Mouse (Mus musculus) kidney, embryonic 16.5 days (tissue): ENCODE data around the gene Slco1a4. TPM values are rescaled to one million over a fixed set of nuclear protein-coding genes. Genes with fewer than 3 reads are reported as not detected.
A peak's percentile ranks its signal among the peaks of the same experiment; 100 is the strongest.

Source experiments
- ATAC-seq: fragments of 200-750 bp; cut with Nextera tagmentation; 2 replicates; pipeline ENCODE4 v1.8.0; 2017; ENCODE audit warnings: moderate TSS enrichment; ENCODE audit not compliant: low FRiP score, low TSS enrichment
- H3K27ac ChIP-seq: fragments of 300-500 bp; sonication (generic); 2 replicates; pipeline ENCODE4 v1.5.1; 2014; ENCODE audit warnings: low read length
- H3K27me3 ChIP-seq: fragments of 300-500 bp; sonication (generic); 2 replicates; pipeline ENCODE4 v1.6.1; 2014; ENCODE audit warnings: low read length, control low read depth, mixed read lengths; ENCODE audit not compliant: insufficient read depth
- H3K36me3 ChIP-seq: fragments of 300-500 bp; sonication (generic); 2 replicates; pipeline ENCODE4 v1.6.1; 2014; ENCODE audit warnings: low read length, control low read depth, mixed read lengths; ENCODE audit not compliant: insufficient read depth
- H3K4me1 ChIP-seq: fragments of 300-500 bp; sonication (generic); 2 replicates; pipeline ENCODE4 v1.6.1; 2014; ENCODE audit warnings: low read length, control low read depth, mixed read lengths; ENCODE audit not compliant: insufficient read depth
- H3K4me2 ChIP-seq: fragments of 300-500 bp; sonication (generic); replicated peaks from 2 replicates; pipeline ENCODE4 v1.6.1; 2014; ENCODE audit warnings: low read depth, low read length
- H3K4me3 ChIP-seq: fragments of 300-500 bp; sonication (generic); 2 replicates; pipeline ENCODE4 v1.5.1; 2014; ENCODE audit warnings: mild to moderate bottlenecking, low read length
- H3K9ac ChIP-seq: fragments of 300-500 bp; sonication (generic); replicated peaks from 2 replicates; pipeline ENCODE4 v1.6.1; 2014; ENCODE audit warnings: low read length
- H3K9me3 ChIP-seq: fragments of 300-500 bp; sonication (generic); 2 replicates; pipeline ENCODE4 v1.6.1; 2016; ENCODE audit warnings: low read length, control low read depth
- WGBS: fragments of 180-500 bp; shearing (Covaris S2); extraction: QIAGEN DNeasy Blood & Tissue Kit; methylation state at CpG from one replicate; pipeline ENCODE4 v1.1.7; 2014; 5-methylcytosine and 5-hydroxymethylcytosine counted together
- polyA plus RNA-seq: library from polyadenylated mRNA; unstranded; fragments of >200 nt; fragmentation: Nextera tagmentation; extraction: Ambion mirVana; gene quantifications from 2 replicates; pipeline ENCODE4 v1.2.1, GENCODE M21; 2015

Slco1a4 gene
- polyA plus RNA-seq, 1 experiment from 2014 or later = 5.1 TPM

DNA sequence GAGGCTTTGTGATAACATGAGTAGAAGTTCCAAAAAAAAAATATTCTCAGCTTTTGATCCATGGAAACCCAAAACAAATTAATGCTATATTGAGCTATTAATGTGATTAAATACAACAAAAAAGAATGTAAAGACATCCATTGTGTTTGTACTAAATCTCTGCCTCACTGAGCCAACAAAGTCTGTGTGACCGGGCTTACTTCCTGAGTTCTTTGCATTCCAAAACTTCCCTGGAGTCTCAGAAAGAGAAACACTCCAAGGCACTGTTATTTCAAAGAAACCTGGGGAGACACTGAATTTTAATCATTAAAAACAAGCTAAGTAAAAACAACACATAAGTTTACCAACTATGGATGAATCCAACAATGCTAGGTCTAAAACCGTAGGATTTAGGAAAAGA lies 2.4 kb downstream of the Slco1a4 start:
- no peaks in the 10 kb centered on the region for H3K27me3 ChIP-seq
- no peak overlapping the region for H3K27ac ChIP-seq
- ATAC-seq = no peak
- H3K4me2 ChIP-seq = no peak overlapping the region
- no peak overlapping the region for H3K4me3 ChIP-seq
- H3K9me3 ChIP-seq = no peaks in the 10 kb centered on the region
- H3K9ac ChIP-seq = no peak overlapping the region
- no peaks in the 10 kb centered on the region for H3K36me3 ChIP-seq
- 40% methylated on average over 2 of the region's 2 CpGs for WGBS
- peaks cover 3% of the 10 kb centered on the region; the same call in 1 of the 2 replicates for H3K4me1 ChIP-seq

- peak; percentile 67 for ATAC-seq
- no peak overlapping the region for H3K9ac ChIP-seq
- no peaks in the 10 kb centered on the region for H3K27me3 ChIP-seq
- H3K27ac ChIP-seq = peak overlapping the region; percentile 55
- peaks cover 7% of the 10 kb centered on the region; the same call in 1 of the 2 replicates for H3K9me3 ChIP-seq
- no peak overlapping the region for H3K4me3 ChIP-seq
- WGBS = 8% methylated on average over 4 of the region's 4 CpGs
- no peaks in the 10 kb centered on the region for H3K36me3 ChIP-seq
- peaks cover 3% of the 10 kb centered on the region; the same call in 1 of the 2 replicates for H3K4me1 ChIP-seq
- no peak overlapping the region for H3K4me2 ChIP-seq
These were observed 6.9 kb downstream of the Slco1a4 start for GRCm38 (mm10) chr6:141849051-141849450.

GRCm38 (mm10) chr6:141797837-141798236 lies 58.2 kb downstream of the Slco1a4 start:
- no peaks in the 10 kb centered on the region for H3K9me3 ChIP-seq
- 32% methylated on average over 1 of the region's 1 CpGs for WGBS
- peak; percentile 86; the same call in 1 of the 2 replicates for ATAC-seq

DNA sequence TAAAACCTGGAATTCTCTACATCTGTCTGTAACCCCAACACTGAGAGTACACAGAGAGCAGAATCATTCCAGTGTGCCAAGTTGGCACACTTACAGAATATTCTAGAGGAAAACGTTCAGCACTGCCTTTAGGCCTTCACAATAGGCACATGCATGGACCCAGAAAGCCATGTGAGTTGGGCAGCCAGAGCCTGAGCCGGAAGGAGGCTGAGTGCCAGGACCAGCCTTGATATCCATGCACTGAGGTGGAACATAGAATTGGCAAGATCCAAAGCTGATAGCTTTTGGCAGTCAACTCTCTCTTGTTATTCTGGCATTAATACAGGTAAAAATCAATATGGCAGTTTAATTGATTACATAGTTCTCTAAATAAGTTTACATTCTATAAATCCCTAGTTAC lies 81.5 kb downstream of the Slco1a4 start:
- no peaks in the 10 kb centered on the region for H3K27me3 ChIP-seq
- H3K36me3 ChIP-seq = no peaks in the 10 kb centered on the region
- no peak for ATAC-seq
- no peaks in the 10 kb centered on the region for H3K9me3 ChIP-seq
- 89% methylated on average over 2 of the region's 2 CpGs for WGBS
- no peak overlapping the region for H3K9ac ChIP-seq
- H3K4me3 ChIP-seq = no peak overlapping the region
- H3K27ac ChIP-seq = no peak overlapping the region
- H3K4me1 ChIP-seq = no peaks in the 10 kb centered on the region
- H3K4me2 ChIP-seq = no peak overlapping the region

More at GRCm38 (mm10) chr6:141797837-141798236, 58.2 kb downstream of the Slco1a4 start:
- no peak overlapping the region for H3K9ac ChIP-seq
- H3K27ac ChIP-seq = no peak overlapping the region
- H3K27me3 ChIP-seq = no peaks in the 10 kb centered on the region
- H3K4me1 ChIP-seq = no peaks in the 10 kb centered on the region
- no peak overlapping the region for H3K4me2 ChIP-seq
- H3K4me3 ChIP-seq = no peak overlapping the region
- no peaks in the 10 kb centered on the region for H3K36me3 ChIP-seq

DNA sequence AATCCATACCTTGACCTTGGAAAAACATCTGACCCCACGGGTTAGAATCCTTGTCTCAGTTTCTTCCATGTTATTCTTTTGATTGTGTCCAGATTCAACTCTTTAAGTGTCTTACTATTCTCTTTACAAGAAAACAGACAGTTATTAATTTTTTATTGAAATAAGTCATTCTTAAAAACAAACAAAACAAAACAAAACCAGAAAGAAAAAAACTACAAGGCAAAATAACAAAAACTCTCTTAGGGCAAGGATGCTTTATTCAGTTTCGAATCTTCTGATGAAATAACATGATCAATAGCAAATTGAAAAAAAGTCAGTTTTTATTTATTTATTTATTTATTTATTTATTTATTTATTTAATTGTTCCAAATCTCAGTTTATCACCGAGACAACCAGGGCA lies 82.3 kb downstream of the Slco1a4 start, which contains the start of gene Gm5724:
TSS of gene Gm5724 (minus strand) at position 101 of the 400 bp plus-strand sequence.
- no peaks in the 10 kb centered on the region for H3K4me1 ChIP-seq
- ATAC-seq = no peak
- H3K9ac ChIP-seq = no peak within 1 kb of the TSS
- H3K27me3 ChIP-seq = no peaks in the 10 kb centered on the region
- no peak within 1 kb of the TSS for H3K27ac ChIP-seq
- H3K36me3 ChIP-seq = no peaks in the 10 kb centered on the region
- H3K4me3 ChIP-seq = no peak within 1 kb of the TSS
- WGBS = 78% methylated on average over 3 of the region's 3 CpGs
- no peak within 1 kb of the TSS for H3K4me2 ChIP-seq
- no peaks in the 10 kb centered on the region for H3K9me3 ChIP-seq

Other genes with a start within 250 kb of the Slco1a4 start
- gene Slco1b2, start 226.7 kb downstream of the Slco1a4 start, polyA plus RNA-seq = not detected in 2 replicates
- gene Gm5724, start 82.4 kb downstream of the Slco1a4 start, polyA plus RNA-seq = not detected in 2 replicates
- not detected in 2 replicates for gene Slco1a1, start 90.8 kb upstream of the Slco1a4 start, polyA plus RNA-seq
- gene Gm6614, start 155.2 kb upstream of the Slco1a4 start, polyA plus RNA-seq = not detected in 2 replicates